Mouse (Mus musculus) forebrain, embryonic 11.5 days (tissue): ENCODE data around the gene Tgfbr3l. TPM values are rescaled to one million over a fixed set of nuclear protein-coding genes. Genes with fewer than 3 reads are reported as not detected.

Experiments used
- ATAC-seq: fragments of 200-750 bp; cut with Nextera tagmentation; replicated peaks from 2 replicates; pipeline ENCODE4 v1.8.0; 2017; ENCODE audit warnings: moderate TSS enrichment; ENCODE audit not compliant: low FRiP score
- DNase-seq: peaks from one replicate; pipeline ENCODE4 v3.0.0-alpha.2; 2017; ENCODE audit warnings: low spot score
- H3K27ac ChIP-seq: fragments of 300-500 bp; sonication (generic); 2 replicates; pipeline ENCODE4 v1.5.1; 2014; ENCODE audit warnings: low read depth, low read length
- H3K27me3 ChIP-seq: fragments of 300-500 bp; sonication (generic); 2 replicates; pipeline ENCODE4 v1.6.1; 2014; ENCODE audit warnings: mild to moderate bottlenecking, low read length, mixed read lengths; ENCODE audit not compliant: control insufficient read depth, insufficient read depth
- H3K36me3 ChIP-seq: fragments of 300-500 bp; sonication (generic); 2 replicates; pipeline ENCODE4 v1.6.1; 2014; ENCODE audit warnings: mild to moderate bottlenecking, low read length, moderate library complexity, mixed read lengths; ENCODE audit not compliant: control insufficient read depth, insufficient read depth
- H3K4me1 ChIP-seq: fragments of 300-500 bp; sonication (generic); replicated peaks from 2 replicates; pipeline ENCODE4 v1.6.1; 2014; ENCODE audit warnings: low read length, mixed read lengths; ENCODE audit not compliant: control insufficient read depth, insufficient read depth
- H3K4me2 ChIP-seq: fragments of 300-500 bp; sonication (generic); 2 replicates; pipeline ENCODE4 v1.6.1; 2014; ENCODE audit warnings: low read depth, mild to moderate bottlenecking, low read length, moderate library complexity, mixed read lengths; ENCODE audit not compliant: severe bottlenecking
- H3K4me3 ChIP-seq: fragments of 300-500 bp; sonication (generic); 2 replicates; pipeline ENCODE4 v1.5.1; 2014; ENCODE audit warnings: low read depth, low read length
- H3K9ac ChIP-seq: fragments of 300-500 bp; sonication (generic); 2 replicates; pipeline ENCODE4 v1.6.1; 2014; ENCODE audit warnings: low read length
- H3K9me3 ChIP-seq: fragments of 300-500 bp; sonication (generic); 2 replicates; pipeline ENCODE4 v1.6.1; 2016; ENCODE audit warnings: low read length, mixed read lengths; ENCODE audit not compliant: control insufficient read depth
- WGBS: fragments of 180-500 bp; shearing (Covaris S2); extraction: QIAGEN DNeasy Blood & Tissue Kit; methylation state at CpG from one replicate; pipeline ENCODE4 v1.1.7; 2014; 5-methylcytosine and 5-hydroxymethylcytosine counted together
- polyA plus RNA-seq: library from polyadenylated mRNA; unstranded; fragments of >200 nt; fragmentation: Nextera tagmentation; extraction: Ambion mirVana; gene quantifications from 2 replicates; pipeline ENCODE4 v1.2.1, GENCODE M21; 2014

Tgfbr3l gene
- polyA plus RNA-seq, 1 experiment from 2014 or later = 4.0 TPM

DNA sequence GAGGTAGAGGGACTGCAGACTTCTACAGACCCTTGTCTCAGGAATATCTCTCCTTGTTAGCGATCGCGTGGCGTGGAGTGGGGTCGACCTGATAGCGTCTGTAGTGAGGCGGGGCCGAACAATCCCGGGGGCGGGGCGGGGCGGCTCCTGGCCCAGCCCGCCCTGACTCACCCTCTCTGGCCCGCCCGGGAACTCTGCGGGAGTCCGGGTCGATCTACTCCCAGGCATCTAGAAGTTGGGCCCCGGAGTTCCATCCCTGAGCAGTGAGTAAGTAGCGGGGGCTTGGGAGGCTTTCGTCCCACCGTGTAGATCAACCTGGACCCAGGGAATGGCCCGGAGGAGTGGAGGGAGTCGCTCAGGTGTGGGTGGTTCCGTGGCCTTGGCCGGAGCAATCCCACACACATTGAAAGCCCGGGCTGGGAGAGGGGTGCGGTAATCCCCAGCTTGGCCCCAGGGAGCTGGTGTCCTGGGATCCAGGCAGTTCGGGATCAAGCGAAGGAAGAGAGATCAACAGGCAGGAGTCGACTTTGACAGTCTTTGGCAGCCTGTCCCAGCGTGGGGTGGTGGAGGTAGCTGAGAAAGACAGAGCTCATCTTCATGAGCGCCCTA, 21.2 kb upstream of the Tgfbr3l start, which contains the start of gene Lrrc8e:
Gene Lrrc8e, plus strand, starts transcription at position 89 of the 609 bp plus-strand sequence.
- H3K4me2 ChIP-seq = peak within 1 kb of the TSS; percentile 43
- ATAC-seq = peak; percentile 63
- peak within 1 kb of the TSS; percentile 21; the same call in 1 of the 2 replicates for H3K9ac ChIP-seq

DNA sequence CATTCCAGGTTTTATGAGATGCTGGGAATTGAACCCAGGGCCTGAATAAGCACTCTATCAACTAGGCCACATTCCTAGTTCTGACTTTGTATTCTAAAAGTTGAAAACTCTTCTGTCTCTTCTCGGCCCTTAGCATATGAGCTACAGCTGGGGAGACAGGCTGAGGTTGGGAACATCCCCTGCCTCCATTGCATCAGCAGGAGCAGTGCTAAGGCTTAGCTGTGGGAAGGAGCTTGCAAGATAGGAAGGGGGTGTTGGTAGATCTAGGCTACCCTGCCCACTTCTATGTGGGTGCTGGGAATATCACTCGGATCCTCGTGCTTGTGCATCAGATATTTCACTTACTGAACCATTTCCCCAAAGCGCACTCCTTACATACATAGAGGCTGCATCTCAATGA, 20.1 kb upstream of the Tgfbr3l start:
- no peak for ATAC-seq
- Histone ChIP-seq H3K27ac (no peak overlapping the region), H3K9me3 (no peaks in the 10 kb centered on the region), H3K4me2 (no peak overlapping the region), H3K36me3 (no peaks in the 10 kb centered on the region), H3K9ac (no peak overlapping the region), H3K4me1 (peaks cover 2% of the 10 kb centered on the region; the same call in 1 of the 2 replicates), H3K4me3 (no peak overlapping the region), H3K27me3 (peaks cover 7% of the 10 kb centered on the region)
- DNase-seq = no peak
- WGBS = 90% methylated on average over 4 of the region's 4 CpGs

More for the DNA sequence above, 21.2 kb upstream of the Tgfbr3l start, which contains the start of gene Lrrc8e:
- Histone ChIP-seq H3K27ac (no peak within 1 kb of the TSS), H3K27me3 (peaks cover 7% of the 10 kb centered on the region), H3K4me1 (peaks cover 2% of the 10 kb centered on the region; the same call in 1 of the 2 replicates), H3K9me3 (no peaks in the 10 kb centered on the region), H3K36me3 (no peaks in the 10 kb centered on the region), H3K4me3 (peak within 1 kb of the TSS; percentile 12)
- DNase-seq = no peak
- WGBS = 4% methylated on average over 33 of the region's 33 CpGs

DNA sequence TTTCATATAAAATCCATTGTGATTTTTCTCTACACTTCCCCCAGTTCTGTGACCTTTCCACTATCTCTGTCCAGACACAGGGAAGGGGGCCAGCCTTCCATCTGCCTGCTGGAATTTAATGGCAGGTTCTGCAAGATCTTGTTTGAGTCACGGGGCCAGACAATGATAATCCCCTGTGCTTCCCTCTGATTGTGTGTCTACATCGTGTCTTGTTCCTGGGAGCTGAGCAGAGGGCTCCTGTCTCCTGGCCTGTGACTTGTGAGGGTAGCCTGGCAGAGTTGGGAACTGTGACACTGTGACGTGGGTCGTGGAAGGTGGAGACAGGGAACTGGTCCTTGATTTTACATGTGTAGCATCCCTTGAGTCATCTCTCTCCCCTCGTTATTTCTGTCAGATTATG, 18.2 kb upstream of the Tgfbr3l start:
- WGBS = 74% methylated on average over 5 of the region's 5 CpGs
- no peak for ATAC-seq
- peaks cover 7% of the 10 kb centered on the region for H3K27me3 ChIP-seq

DNA sequence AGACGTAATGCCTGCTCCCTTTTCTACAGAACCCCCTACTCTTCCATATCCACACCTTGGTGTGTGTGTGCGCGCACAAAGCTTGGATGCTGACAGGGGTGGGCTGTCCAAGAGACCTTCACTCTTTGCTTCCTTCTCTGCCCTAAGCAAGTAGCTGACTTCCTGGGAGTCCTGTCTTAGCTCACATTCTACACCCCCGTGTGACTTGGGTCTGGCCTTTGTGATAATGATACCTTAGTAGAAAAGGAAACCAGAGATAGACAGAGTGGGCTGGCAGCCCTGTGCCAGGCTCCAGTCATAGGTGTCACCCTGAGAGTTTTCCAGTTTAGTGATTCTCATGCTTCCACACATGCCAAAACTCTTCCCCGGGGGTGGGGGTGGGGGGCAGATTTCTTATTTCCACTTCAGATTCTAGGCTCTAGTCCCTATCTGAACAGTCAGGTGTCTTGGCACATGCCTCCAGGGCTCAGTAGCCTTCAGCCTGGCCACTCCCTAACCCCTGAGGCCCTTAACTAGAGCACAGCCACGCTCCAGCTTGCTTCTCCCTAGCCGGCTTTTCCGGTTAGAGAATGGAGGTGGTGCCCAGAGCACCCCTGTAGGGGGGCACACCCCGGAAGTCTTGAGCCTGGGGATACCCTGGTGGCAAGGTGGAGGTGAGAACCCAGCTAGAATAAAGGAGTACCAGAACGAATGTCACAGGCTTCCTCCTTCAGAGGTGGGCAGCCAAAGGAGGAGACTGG, 17.2 kb upstream of the Tgfbr3l start:
- no peak overlapping the region for H3K4me2 ChIP-seq
- no peak for DNase-seq
- ATAC-seq = no peak
- peaks cover 7% of the 10 kb centered on the region for H3K27me3 ChIP-seq
- H3K4me3 ChIP-seq = no peak overlapping the region
- WGBS = 65% methylated on average over 10 of the region's 10 CpGs
- H3K9me3 ChIP-seq = no peaks in the 10 kb centered on the region
- no peak overlapping the region for H3K27ac ChIP-seq
- H3K9ac ChIP-seq = no peak overlapping the region
- no peaks in the 10 kb centered on the region for H3K36me3 ChIP-seq
- H3K4me1 ChIP-seq = peaks cover 2% of the 10 kb centered on the region; the same call in 1 of the 2 replicates

More for the DNA sequence above, 18.2 kb upstream of the Tgfbr3l start:
- Histone ChIP-seq H3K9ac (no peak overlapping the region), H3K4me3 (no peak overlapping the region), H3K4me1 (peaks cover 2% of the 10 kb centered on the region; the same call in 1 of the 2 replicates), H3K36me3 (no peaks in the 10 kb centered on the region), H3K4me2 (no peak overlapping the region), H3K9me3 (no peaks in the 10 kb centered on the region), H3K27ac (no peak overlapping the region)
- DNase-seq = no peak

DNA sequence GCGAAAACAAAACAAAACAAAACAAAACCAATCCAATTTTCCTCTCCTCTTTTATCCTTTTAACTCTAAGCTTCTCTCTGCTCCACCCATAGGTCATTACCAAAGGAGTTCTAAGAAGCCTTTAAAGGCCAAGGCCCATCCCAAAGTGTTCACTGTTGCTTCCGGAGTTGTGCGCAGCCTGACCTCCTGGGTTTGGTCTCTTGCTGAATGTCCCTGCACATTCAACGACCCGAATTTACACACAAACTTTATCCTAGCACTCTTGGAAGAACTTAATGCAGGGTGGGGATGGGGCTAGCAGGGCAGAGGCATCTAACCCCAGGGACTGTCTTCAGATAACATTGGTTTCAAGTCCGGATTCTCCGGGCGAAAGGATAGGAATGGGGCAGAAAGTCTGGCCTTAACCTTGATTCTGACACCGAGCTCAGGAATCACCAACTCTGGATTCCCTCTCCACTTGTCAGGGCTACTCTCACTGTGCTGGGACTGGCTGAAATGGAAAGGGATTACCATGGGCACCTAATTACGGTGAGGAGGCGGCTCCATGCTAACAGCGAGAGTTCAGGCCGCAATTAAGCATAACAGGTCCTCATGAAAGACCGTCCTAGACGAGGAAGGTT, 10.1 kb upstream of the Tgfbr3l start:
- ATAC-seq (peak; percentile 57), DNase-seq (no peak)
- H3K9ac ChIP-seq = peak overlapping the region; percentile 78
- 18% methylated on average over 15 of the region's 15 CpGs for WGBS
- peak overlapping the region; percentile 74 for H3K4me3 ChIP-seq
- peak overlapping the region; percentile 88 for H3K4me2 ChIP-seq
- H3K9me3 ChIP-seq = no peaks in the 10 kb centered on the region
- H3K27me3 ChIP-seq = no peaks in the 10 kb centered on the region
- H3K4me1 ChIP-seq = peaks cover 15% of the 10 kb centered on the region
- H3K27ac ChIP-seq = peak overlapping the region; percentile 93
- H3K36me3 ChIP-seq = no peaks in the 10 kb centered on the region

DNA sequence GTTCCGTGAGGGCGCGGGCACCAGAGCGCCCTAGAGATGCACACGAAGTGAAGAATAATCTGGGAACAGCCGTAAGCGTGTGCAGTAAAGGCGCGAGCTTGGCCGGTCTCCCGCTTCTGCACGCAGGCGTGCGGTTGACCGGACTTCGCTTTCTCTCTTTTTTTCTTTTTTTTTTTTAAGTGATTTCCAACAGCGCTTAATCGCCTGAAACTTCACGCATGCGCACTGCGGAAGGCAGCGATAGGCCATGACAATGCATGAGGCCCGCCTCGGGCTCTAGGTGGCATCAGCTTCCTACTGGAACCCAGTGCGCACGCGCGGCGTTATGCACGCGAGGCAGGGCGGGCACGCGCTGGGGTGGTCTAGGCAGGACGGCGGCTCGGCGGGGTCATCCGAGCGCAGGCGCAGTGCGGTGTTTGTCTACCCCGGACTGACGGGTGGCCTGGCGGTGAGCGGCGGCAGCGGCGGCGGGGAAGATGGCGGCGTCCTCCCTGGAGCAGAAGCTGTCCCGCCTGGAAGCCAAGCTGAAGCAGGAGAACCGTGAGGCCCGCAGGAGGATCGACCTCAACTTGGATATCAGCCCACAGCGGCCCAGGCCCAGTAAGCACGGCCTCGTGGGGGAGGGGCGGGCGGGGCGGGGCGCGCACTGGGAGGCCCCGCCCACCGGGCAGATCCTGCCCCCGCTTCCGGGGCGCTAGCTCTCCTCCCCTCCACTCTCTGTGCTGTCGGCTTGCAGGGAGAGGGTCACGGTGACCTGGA, 9.4 kb upstream of the Tgfbr3l start, which contains the start of the genes Map2k7 and Gm49320:
Gene Map2k7, plus strand, starts transcription at position 307 of the 759 bp plus-strand sequence.
Gene Gm49320, plus strand, starts transcription at position 432 of the 759 bp plus-strand sequence.
- Histone ChIP-seq H3K27me3 (no peaks in the 10 kb centered on the region), H3K9me3 (no peaks in the 10 kb centered on the region), H3K4me2 (peak within 1 kb of the TSS; percentile 88), H3K36me3 (no peaks in the 10 kb centered on the region), H3K9ac (peak within 1 kb of the TSS; percentile 78), H3K4me1 (peaks cover 15% of the 10 kb centered on the region), H3K4me3 (peak within 1 kb of the TSS; percentile 74), H3K27ac (peak within 1 kb of the TSS; percentile 93)
- ATAC-seq (peak; percentile 95), DNase-seq (peak; percentile 100)
- under 1% methylated on average over 67 of the region's 71 CpGs for WGBS

DNA sequence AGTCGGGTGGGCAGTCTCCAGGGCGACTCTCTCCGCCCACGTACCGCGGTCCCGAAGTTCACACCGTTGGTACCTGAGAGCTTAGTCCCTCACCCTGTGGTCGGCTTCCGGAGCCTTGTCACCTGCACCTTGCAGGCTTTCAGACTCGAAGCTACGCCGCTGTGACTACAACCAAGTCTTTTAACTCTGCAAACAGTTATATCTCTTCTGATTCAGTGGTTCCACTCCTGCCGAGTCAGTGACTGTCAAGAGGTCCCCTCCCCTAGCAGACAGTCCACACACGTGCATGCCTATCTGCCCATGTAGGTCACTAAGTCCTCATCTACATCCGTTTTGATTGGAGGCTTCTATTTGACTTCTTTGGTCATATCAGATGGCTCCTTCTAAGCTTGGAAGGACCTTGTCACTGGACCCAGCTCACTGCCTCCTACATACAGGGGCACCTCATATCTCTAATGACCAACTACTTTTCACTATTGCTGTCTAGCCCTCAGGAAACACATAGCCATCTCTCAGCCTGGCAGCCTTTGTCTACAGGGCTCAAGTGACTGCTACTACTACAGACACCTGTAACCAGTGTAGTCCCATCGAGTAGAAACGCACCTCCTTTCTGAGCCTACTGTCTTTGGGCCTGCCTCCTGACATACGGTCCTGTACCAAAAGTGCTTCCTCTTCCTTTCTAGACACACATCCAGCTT, 8.7 kb upstream of the Tgfbr3l start:
- peak overlapping the region; percentile 74 for H3K4me3 ChIP-seq
- DNase-seq (no peak), ATAC-seq (peak; percentile 26)
- no peaks in the 10 kb centered on the region for H3K27me3 ChIP-seq
- H3K4me1 ChIP-seq = peaks cover 15% of the 10 kb centered on the region
- H3K36me3 ChIP-seq = no peaks in the 10 kb centered on the region
- H3K9ac ChIP-seq = peak overlapping the region; percentile 78
- no peaks in the 10 kb centered on the region for H3K9me3 ChIP-seq
- WGBS = 14% methylated on average over 19 of the region's 19 CpGs
- peak overlapping the region; percentile 88 for H3K4me2 ChIP-seq
- H3K27ac ChIP-seq = peak overlapping the region; percentile 78
